Mouse (Mus musculus) spleen, adult 12 weeks (tissue): ENCODE data around the gene Dnajb1.
A peak's percentile ranks its signal among the peaks of the same experiment; 100 is the strongest.
"Not testable (repeated sequence)": the region's sequence is repeated elsewhere in the genome, so short reads cannot be mapped to it uniquely, and the experiment has no call there.

Source experiments
- DNase-seq: peaks from one replicate; pipeline ENCODE4 v3.0.0; 2022; ENCODE audit warnings: low spot score

Dnajb1 gene

DNA sequence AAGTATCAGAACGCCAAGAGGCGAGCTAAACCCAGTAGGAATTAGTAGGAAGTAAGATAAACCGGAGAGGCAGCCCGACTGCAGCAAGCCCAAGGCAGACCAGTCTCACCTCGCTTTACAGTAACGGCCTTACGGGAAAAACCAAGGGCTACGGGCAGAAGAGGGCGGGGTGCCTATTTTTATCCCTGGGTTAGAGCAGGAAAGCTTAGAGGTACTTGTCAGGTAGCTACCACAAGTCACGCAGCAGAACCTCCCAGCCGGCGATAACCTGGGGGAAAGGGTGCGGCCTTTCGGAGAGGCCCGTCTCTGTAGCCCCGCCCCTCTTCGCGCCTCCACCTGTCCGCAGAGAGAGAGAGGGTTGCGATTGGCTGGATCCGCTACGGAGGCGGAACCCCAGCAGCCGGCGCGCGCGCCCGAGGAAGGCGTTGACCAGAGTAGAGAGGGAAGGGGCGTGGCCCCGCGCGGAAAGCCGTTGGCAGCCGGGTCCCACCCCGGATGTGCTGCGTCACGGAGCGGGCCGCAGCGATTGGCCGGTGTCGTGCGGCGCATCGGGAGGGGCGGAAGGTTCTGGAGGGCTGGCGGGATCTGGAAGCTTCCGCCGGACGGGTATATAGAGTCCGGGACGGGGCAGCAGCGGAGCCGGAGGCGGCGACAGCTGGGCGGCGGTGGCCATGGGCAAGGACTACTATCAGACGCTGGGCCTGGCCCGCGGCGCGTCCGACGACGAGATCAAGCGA lies at the start of gene Dnajb1, which contains the start of gene Tecr:
Gene Dnajb1, plus strand, starts transcription at position 533 of the 737 bp plus-strand sequence.
Gene Tecr, minus strand, starts transcription at position 311 of the 737 bp plus-strand sequence.
- DNase-seq = peak; percentile 100

DNA sequence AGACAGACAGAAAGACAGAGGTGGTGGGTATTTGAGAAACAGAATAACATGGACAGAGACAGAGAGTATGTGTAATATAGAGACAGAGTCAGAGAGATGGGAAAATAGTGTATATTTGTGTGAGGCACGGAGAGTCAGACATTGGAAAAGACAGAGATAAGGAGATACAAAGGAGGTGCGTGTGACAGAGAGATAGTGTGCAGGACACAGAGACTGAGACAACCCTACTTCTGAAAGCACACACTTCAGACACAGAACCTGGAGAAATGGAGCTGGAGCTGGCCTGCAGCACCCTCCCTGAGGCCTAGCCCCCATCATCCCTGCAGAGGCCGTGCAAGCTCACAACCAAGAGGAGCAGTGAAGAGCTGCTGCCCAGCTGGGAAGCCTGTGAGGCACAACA lies 45.3 kb upstream of the Dnajb1 start:
- DNase-seq = no peak

DNA sequence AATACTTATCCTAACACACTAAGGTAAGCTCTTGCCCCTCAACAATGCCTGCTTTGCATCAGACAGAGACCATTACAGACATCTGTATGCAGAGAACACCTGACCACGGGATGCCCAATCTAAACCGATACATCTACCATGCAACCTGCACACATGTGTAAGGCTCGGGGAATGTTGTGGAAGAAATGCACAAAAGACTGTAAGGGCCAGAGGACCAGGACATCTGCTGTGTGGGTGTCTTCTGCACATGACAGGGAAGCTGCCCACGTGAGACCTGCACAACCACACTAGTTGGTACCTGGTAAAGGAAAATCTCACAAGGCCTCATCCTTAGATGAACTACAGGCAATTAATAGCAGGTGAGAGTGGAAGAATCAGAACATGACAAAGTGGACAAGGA lies 44.7 kb upstream of the Dnajb1 start:
- DNase-seq = no peak

DNA sequence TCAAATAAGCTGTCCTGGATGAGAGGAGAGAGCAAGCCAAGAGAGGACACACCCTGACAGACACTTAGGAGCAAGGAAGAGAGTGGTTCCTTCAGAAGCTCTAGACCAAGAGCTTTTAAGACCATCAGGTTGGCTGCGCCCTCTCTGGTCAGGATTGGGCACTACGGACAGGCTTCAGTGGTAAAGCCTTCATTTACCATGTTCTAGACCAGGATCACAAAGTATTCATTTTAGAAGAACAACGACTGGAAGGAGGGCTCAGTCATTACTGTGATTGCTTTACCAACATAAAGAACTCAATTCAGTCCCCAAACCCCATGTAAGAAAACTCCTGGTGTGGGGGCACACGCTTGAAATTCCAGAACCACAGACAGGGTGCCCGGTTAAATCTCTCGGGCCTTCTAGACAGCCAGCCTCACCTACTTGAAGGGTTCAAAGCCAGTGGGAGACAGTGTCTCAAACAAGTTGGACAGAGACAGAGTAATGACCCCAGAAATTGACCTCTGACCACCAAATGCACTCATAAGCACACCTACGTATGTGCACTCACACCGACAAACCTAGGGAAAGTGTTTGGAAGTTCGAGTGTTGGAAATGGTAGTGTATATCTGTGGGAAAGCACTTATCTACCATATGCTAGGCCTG lies 42.1 kb upstream of the Dnajb1 start:
- DNase-seq = no peak

DNA sequence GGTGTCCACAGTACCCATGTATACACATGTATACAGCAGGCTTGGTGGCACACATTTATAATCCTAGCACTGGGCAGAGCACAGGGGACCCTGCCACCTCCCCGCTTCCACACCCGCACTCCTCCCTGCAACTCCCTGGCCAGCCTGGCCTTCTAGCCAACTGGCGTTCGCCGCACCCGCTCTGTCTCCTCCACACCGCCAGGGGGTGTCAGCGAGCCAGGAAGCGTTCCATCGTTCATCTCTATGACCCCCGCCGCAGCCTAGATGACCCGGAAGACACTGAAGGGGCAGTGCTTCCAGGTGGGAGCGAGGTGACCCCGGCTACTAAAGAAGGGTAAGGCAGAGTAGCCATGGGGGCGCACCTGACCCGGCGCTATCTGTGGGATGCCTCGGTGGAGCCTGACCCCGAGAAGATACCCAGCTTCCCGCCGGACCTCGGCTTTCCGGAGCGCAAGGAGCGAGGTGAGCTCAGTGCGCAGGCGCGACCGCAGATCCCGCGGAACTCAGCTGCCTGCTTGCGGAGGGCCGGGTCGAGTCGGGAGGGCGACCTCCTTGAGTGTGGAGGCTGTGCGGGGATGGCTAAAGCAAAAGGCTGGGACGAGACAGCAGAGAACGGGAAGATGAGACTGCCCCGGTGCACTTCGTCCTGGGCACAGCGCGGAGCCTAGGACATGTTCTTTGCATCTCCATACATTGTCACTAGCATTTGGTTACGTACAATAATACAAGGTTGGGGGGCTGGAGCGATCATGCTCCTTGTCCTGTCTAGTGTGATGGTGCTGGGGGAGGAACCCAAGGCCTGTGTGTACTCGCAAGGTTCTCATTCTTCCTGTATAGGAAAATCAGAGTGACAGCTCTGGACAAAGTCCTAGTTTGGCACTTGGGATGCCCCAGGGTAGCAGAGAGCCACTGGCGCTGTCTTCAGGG lies 41.3 kb upstream of the Dnajb1 start, which contains the start of gene Ndufb7:
Gene Ndufb7, plus strand, starts transcription at position 203 of the 927 bp plus-strand sequence.
- peak; percentile 74 for DNase-seq

DNA sequence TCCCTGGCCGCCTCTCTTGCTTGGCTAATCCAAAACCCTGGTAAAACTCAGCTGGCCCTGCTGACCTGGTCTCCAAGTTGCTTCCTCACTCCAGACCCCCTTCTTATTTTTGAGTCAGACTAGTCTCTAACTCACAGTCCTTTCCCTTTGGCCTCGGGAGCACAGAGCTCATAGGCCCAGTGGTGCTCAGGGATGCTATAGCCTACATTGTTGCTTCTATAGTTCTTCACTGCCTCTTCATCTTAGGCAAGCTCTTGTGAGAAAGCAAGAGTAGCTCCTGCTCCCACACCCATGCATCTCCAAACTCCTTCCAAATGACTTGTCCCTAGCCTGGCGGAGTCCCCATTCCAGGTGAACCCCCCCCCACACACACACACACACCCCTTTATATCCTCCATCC lies 40.3 kb upstream of the Dnajb1 start:
- DNase-seq = no peak

DNA sequence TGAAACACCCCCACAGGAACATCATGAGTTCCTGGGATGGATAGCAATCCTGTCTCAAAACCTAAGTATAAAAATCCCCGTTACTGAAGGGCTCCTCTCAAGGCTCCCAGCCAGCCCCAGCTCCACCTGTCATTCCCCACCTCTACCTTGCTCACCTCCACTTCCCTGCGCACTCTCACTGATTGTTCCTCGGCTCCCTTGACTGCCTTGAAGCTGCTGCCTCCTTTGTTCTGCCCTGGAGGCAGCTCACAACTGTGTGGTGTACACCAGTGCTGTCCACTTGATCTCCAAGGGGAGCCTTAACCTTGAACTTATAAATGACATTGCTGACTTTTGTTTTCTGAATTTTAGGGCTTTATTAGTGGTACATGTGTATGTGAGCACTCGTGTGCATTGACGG lies 39.9 kb upstream of the Dnajb1 start:
- DNase-seq = no peak

DNA sequence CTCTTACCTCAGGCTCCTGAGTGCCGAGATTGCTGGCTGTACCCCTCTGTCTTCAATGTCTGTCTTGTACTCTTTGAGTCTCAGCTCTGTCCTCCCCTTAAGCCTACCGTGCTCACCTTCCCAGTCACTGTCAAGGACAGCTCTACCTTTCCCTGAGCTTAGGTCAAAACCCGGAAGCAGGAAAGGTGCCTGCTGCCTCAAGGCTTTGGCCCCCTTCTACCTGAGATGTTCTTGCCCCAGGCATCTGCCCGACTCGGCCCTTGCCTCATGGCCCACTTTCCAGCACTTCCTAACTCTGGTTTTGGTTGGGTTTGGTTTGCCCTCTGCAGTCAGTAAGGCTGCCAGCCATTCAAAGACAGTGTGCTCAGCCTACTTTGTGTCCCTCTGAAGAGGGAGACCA lies 39.2 kb upstream of the Dnajb1 start:
- no peak for DNase-seq

DNA sequence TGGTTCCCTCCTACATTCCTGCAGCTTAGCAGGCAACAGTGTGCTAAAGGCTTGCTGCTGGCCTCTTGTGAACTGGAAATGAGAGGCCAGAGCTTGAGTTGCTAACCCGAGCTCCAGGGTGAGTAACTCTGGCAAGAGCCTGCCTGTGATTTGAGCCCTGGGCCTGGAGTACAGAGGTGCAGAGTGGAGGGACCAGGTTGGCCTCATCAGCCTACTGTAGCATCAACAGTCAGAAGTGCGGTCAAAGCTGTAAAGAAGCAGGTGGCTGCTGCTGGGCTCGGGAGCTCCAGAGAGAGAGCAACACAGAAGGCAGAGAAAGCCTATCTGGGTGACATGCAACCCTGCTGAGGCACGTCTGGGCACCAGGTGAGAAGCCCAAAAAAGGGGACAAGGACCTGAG lies 38.8 kb upstream of the Dnajb1 start:
- no peak for DNase-seq

DNA sequence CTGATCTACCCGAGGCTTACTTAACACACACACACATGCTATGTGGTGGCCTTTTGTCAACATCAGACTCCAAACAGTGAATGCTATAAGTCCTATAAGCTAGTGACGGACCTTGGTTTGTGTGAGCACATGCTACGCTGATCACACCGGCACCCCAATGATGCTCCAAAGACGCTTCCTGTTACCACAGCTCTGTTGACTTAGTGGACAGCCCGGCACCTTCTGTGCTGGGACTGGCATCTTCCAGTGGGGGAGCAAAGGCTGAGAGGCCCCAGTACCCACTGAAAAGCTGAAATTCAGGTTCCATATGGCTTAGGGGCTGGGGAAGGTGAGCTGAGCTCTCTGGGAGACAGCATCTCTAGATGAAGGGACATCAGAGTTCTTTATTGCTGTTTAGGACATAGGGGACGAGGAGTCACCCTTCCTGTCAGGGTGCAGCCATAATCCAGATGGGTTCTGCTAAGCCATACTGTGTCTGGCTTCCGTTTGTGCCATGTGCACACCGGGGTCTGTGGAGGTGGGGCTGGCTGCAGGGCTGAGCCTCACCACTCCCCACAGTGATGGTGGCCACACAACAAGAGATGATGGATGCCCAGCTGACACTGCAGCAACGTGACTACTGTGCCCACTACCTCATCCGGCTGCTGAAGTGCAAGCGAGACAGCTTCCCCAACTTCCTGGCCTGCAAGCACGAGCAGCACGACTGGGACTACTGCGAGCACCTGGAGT lies 37.6 kb upstream of the Dnajb1 start:
- no peak for DNase-seq

DNA sequence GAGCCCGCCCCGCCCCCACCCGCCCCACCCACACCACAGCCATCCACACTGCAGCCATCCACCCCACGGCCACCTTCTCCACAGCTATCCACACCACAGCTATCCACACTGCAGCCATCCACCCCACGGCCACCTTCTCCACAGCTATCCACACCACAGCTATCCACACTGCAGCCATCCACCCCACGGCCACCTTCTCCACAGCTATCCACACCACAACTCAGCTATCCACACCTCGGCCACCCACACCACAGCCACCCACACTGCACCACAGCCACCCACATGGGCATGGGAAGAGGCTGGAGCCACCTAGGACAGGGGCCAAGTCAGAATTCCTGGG lies 37.0 kb upstream of the Dnajb1 start:
- DNase-seq = not testable (repeated sequence)

DNA sequence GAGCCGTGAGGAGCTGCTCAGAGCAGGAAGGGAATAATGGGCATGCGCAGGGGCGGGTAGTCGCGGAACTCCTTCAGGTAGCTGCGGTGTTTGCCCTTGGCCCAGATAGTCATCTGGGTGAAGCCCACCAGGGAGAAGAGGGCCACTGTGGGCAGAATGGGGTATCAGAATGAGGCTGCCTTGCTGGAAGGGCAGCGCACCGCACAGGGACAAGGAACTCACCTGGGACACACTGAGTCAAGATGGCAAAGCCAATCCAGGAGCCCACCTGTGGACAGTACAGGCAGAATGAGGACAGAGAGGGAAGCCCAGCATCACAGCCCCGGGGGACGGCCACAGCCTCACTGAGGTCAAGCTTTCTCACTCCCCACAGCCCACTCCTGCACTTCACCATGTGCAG lies 36.2 kb upstream of the Dnajb1 start:
- no peak for DNase-seq

DNA sequence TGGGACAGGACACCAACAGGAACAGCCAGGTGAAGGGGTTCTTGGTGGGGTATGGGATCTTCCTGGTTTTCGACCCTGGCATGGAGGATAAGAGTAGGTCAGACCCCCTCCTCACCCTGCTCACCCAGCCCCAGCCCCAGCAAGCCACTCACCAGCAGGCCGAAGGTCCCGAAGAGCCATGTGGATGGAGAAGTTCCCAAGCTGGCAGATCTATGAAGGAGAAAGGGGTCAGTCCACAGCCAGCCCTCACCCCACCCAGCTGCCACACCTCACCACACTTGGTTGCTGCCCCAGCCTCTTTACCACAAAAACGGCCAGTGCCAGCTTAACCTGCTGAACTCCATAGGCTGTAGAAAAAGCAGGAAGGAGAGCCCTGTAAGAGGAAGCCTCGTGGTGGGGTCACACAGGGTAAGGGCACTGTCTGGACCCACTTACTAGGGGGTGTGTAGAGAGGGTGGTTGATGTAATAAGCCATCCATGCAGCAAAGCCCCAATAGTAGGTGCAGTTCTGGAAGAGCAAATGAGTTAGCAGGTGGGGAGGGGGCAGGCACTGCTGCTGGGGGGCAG lies 35.7 kb upstream of the Dnajb1 start:
- DNase-seq = no peak

DNA sequence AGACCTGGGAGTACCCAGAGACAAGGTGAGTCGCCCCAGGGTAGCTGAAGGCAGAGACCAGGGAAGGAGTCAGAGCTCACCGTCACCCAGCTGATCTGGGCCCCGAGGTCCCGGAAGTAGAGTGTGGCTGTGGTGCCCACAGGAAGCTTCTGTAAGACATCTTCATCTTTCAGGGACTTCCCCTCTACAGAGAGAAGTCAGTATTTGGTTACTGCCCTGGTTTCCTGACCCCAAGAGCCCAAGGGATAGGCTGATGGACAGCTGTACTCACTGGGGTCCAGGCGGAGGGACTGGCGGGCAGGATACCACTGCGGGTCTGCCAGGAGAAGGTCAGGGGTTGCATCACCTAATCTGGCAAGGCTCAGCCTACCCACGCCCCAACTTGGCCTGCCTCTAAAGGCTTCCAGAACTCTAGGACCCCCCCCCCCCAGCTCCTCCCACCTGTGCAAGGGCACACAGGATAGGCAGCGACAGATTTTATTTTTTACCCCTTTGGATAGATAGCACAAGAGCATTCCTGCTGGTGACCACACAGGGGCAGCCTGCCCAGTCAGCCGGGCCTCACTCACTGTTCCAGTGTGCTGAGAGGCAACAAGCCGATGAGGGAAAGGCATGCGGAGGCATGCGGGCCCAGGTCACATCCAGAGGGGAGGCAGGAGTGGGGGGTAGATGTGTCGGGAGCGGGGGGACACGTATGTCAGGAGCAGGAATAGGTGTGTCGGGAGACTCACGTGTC lies 34.7 kb upstream of the Dnajb1 start:
- peak; percentile 32 for DNase-seq

DNA sequence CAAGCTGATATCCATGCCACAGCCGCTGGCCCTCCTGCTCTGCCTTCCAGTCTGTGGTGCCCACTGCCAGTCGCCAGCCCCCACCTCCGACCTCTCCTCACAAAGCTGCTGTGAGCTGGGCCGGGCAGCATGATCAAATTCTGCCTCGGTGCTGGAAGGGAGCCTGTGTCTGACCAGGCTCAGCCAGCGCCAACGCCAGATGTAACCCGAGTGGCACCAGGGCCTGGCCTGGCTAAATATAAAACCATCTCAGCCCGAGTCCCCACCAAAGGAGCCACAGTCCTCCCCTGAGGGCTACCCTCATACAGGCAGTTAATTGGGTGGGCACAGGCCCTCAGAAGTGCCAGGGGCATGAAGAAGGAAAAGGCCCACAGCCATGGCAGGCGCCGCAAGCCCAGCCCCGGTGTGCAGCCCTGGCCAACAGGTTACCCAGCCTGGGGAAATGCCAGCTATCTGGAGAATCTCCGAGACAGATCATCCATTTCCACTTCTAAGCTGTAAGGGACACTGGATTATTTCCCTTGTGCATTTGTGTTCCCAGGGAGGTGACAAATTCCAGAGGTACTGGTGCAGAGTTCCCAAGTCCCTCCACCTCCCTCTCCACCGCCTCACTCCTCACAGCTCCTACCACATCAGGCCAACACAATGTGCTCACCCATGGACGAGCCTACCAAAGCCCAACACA lies 33.2 kb upstream of the Dnajb1 start:
- no peak for DNase-seq

DNA sequence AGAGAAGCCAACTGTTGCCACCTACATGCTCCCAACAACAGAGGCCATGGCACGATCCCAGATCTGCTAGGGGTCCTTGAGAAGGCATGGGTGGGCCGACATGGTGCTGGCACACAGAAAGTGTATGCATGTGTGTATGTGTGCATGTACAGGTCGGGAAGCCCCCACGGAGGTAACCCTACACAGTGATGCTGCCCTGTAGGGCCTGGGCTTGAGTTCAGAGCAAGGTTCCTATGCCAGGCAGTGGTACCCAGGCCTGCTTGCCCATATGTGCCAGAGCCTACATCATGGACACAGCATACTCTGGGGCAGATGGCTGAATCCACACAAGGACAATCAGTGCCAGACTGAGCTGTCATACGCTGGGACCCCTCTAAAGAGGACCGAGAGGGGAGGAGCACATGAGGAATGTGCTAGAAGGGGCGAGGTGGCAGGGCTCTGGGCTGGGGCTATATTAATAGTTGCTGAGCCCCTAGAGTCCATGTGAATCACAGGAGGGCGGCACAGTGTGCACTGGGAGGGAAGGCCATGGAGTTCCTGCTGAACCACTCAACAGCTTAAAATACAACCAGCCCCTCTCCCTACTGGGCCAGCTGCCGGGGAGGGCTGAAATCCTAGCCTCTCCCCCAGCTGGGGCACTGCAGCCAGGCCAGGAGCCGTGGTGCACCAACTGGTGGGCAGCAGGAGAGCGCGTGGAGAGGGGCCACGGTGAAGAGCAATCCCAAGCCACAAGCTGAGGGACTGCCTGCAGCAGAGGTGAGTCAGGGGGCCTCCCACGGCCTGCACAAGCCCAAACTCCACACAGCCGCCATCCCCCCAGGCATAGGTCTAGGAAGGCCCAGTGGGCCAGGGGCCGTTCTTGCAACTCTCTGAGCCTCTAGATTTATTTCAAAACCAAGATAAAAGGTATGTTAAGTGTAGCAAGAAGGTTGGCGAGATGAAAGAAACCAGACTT lies 32.2 kb upstream of the Dnajb1 start:
- no peak for DNase-seq

DNA sequence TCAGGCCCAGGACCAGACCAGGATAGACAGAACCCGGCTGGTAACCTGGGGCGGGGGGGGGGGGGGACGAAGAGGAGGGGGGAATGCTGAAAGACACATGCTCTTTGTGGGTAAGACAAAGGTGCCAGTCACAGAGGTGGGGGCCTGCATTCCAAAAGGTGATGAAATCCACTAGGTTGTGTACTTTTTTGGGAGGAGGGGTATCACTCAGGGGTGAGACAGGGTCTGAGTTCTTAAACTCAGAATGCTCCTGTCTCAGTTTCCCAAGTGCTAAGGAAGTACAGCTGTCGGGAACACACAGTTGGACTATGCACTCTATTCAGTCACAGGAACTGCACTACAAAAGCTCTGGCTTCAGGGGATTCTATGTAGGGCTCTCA lies 31.5 kb upstream of the Dnajb1 start:
- DNase-seq = no peak

DNA sequence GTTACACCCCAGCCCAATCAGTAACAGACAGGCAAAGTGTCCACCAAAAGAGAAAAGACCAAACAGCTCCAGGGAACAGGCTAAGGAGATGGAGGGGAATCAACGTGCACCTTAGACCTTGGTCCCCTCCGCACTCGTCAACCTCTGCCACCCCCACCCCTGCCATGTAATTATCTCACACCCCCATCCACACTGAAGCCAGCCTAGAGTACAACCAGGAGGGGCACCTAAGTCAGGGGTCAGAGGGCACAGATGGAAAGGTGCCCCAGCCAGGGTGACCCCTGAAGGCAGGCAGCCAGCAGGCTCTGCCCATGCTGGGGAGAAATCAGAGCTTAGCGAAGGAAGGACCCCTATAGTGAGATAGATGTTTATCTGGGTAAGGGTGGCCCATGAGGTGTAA lies 31.1 kb upstream of the Dnajb1 start:
- no peak for DNase-seq

DNA sequence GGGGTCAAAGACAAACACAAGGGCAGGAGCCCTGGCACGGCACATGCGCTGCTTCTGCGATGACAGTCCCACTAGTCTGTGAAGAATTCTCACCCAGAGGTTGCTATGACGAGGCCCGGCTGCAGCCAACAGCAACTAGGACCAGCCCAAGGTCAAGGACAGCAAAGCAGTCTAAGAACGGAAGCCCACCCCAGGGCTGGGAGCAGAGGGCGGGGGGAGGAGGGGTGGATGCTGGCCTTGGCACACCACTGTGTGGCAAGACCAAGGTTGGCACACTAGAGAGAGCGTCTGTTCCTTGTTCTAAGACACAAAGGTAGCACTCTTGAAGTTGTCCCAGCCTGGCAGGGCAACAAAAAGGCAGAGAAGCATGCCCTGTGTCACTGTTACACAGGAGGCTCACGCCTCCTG lies 30.6 kb upstream of the Dnajb1 start:
- DNase-seq = no peak
